Mouse (Mus musculus) CH12.LX (cell line): ENCODE measurements around the gene Etl4. TPM values are rescaled to one million over a fixed set of nuclear protein-coding genes. Genes with fewer than 3 reads are reported as not detected.

Experiments used
- DNase-seq: peaks from one replicate; pipeline ENCODE4 v3.0.0-alpha.2; 2013; ENCODE audit errors: extremely low read depth
- H3K27ac ChIP-seq: 2 replicates; pipeline ENCODE4 v1.5.1; 2012; ENCODE audit warnings: low read depth, mild to moderate bottlenecking, control low read depth, moderate library complexity; ENCODE audit not compliant: insufficient read depth
- H3K27me3 ChIP-seq: replicated peaks from 2 replicates; pipeline ENCODE3; 2012; ENCODE audit warnings: inconsistent platforms
- H3K36me3 ChIP-seq, 2 experiments: replicated peaks in 1 of 2; 2 replicates each; pipeline versions ENCODE3 to v1.6.1; 2012; ENCODE audit warnings: inconsistent platforms in 1 of 2, low read length in 1 of 2, mild to moderate bottlenecking in 1 of 2, mixed read lengths in 1 of 2, moderate library complexity in 1 of 2; ENCODE audit not compliant: control insufficient read depth in 1 of 2, insufficient read depth in 1 of 2
- H3K4me1 ChIP-seq, 2 experiments: 2 replicates each; pipeline ENCODE4 v1.6.1; 2012; ENCODE audit warnings: inconsistent platforms in 1 of 2, moderate library complexity in 1 of 2; ENCODE audit not compliant: insufficient read depth in 2 of 2, control insufficient read depth in 1 of 2
- H3K4me2 ChIP-seq: 2 replicates; pipeline ENCODE4 v1.6.1; 2012; ENCODE audit warnings: low read depth, mild to moderate bottlenecking, control low read depth; ENCODE audit not compliant: poor library complexity, insufficient read depth, severe bottlenecking
- H3K4me3 ChIP-seq, 3 experiments: fragments of 150-350 bp in 1 of 3; sonication (generic) in 1 of 3; replicated peaks in 1 of 3; 2 replicates each; pipeline versions ENCODE3 to v1.5.1; 2011 to 2012; ENCODE audit warnings: low read depth in 2 of 3, low read length in 2 of 3, mild to moderate bottlenecking in 2 of 3, moderate library complexity in 2 of 3, control low read depth in 1 of 3, improper control_type of control experiment in 1 of 3, inconsistent platforms in 1 of 3, mixed read lengths in 1 of 3; ENCODE audit not compliant: poor library complexity in 1 of 3
- H3K79me2 ChIP-seq: replicated peaks from 2 replicates; pipeline ENCODE4 v1.6.1; 2012; ENCODE audit warnings: mild to moderate bottlenecking, moderate library complexity; ENCODE audit not compliant: control insufficient read depth, poor library complexity, insufficient read depth, severe bottlenecking; ENCODE audit errors: extremely low read depth
- H3K9ac ChIP-seq: 2 replicates; pipeline ENCODE4 v1.6.1; 2012; ENCODE audit warnings: low read depth, mild to moderate bottlenecking, control low read depth, moderate library complexity; ENCODE audit not compliant: insufficient read depth
- H3K9me3 ChIP-seq: replicated peaks from 2 replicates; pipeline ENCODE3; 2012; ENCODE audit warnings: low read length, inconsistent platforms, mixed read lengths
- BHLHE40 ChIP-seq: IDR thresholded peaks from 2 replicates; pipeline ENCODE4 v1.6.1; 2011; ENCODE audit warnings: mild to moderate bottlenecking, low read depth, low read length, improper control_type of control experiment
- CHD2 ChIP-seq: IDR thresholded peaks from 2 replicates; pipeline ENCODE4 v1.6.1; 2011; ENCODE audit warnings: low read length, improper control_type of control experiment
- ELF1 ChIP-seq: IDR thresholded peaks from 2 replicates; pipeline ENCODE4 v1.6.1; 2014; ENCODE audit warnings: low read depth, mild to moderate bottlenecking, inconsistent platforms, low read length, improper control_type of control experiment
- EP300 ChIP-seq: IDR thresholded peaks from 2 replicates; pipeline ENCODE4 v1.6.1; 2011; ENCODE audit warnings: low read length, improper control_type of control experiment
- HCFC1 ChIP-seq: IDR thresholded peaks from 2 replicates; pipeline ENCODE4 v1.6.1; 2012; ENCODE audit warnings: low read depth, mild to moderate bottlenecking, inconsistent platforms, low read length, improper control_type of control experiment
- IRF4 ChIP-seq: IDR thresholded peaks from 2 replicates; pipeline ENCODE4 v1.6.1; 2014; ENCODE audit warnings: low read depth, mild to moderate bottlenecking, inconsistent platforms, low read length, improper control_type of control experiment
- JUND ChIP-seq: conservative IDR thresholded peaks from 2 replicates; pipeline ENCODE4 v1.6.1; 2011; ENCODE audit warnings: low read depth, low read length, improper control_type of control experiment
- KAT2A ChIP-seq: IDR thresholded peaks from 2 replicates; pipeline ENCODE4 v1.6.1; 2012; ENCODE audit warnings: low read length, improper control_type of control experiment, inconsistent platforms; ENCODE audit not compliant: insufficient replicate concordance
- MAFK ChIP-seq: IDR thresholded peaks from 2 replicates; pipeline ENCODE4 v1.6.1; 2011; ENCODE audit warnings: low read length, improper control_type of control experiment; ENCODE audit not compliant: insufficient replicate concordance
- MAX ChIP-seq: IDR thresholded peaks from 2 replicates; pipeline ENCODE4 v1.6.1; 2011; ENCODE audit warnings: low read length, improper control_type of control experiment
- MAZ ChIP-seq: IDR thresholded peaks from 2 replicates; pipeline ENCODE4 v1.6.1; 2012; ENCODE audit warnings: low read depth, mild to moderate bottlenecking, inconsistent platforms, low read length, improper control_type of control experiment, moderate library complexity
- MEF2A ChIP-seq: IDR thresholded peaks from 2 replicates; pipeline ENCODE4 v1.6.1; 2014; ENCODE audit warnings: low read depth, mild to moderate bottlenecking, inconsistent platforms, low read length, improper control_type of control experiment, borderline replicate concordance
- MXI1 ChIP-seq: IDR thresholded peaks from 2 replicates; pipeline ENCODE4 v1.6.1; 2011; ENCODE audit warnings: mild to moderate bottlenecking, low read depth, low read length, improper control_type of control experiment
- NELFE ChIP-seq: IDR thresholded peaks from 2 replicates; pipeline ENCODE4 v1.6.1; 2011; ENCODE audit warnings: low read depth, low read length, improper control_type of control experiment
- NRF1 ChIP-seq: IDR thresholded peaks from 2 replicates; pipeline ENCODE4 v1.6.1; 2014; ENCODE audit warnings: low read depth, mild to moderate bottlenecking, inconsistent platforms, low read length, improper control_type of control experiment, moderate library complexity
- PAX5 ChIP-seq: IDR thresholded peaks from 2 replicates; pipeline ENCODE4 v1.6.1; 2012; ENCODE audit warnings: low read length, inconsistent platforms, mixed read lengths
- RCOR1 ChIP-seq: conservative IDR thresholded peaks from 2 replicates; pipeline ENCODE4 v1.6.1; 2012; ENCODE audit warnings: low read depth, mild to moderate bottlenecking, inconsistent platforms, low read length, improper control_type of control experiment
- SIN3A ChIP-seq: IDR thresholded peaks from 2 replicates; pipeline ENCODE4 v1.6.1; 2012; ENCODE audit warnings: low read length, improper control_type of control experiment, inconsistent platforms
- TBP ChIP-seq: conservative IDR thresholded peaks from 2 replicates; pipeline ENCODE4 v1.6.1; 2011; ENCODE audit warnings: low read depth, low read length, improper control_type of control experiment
- TCF12 ChIP-seq: IDR thresholded peaks from 2 replicates; pipeline ENCODE4 v1.6.1; 2014; ENCODE audit warnings: low read depth, mild to moderate bottlenecking, inconsistent platforms, low read length, improper control_type of control experiment
- UBTF ChIP-seq: IDR thresholded peaks from 2 replicates; pipeline ENCODE4 v1.6.1; 2012; ENCODE audit warnings: low read depth, mild to moderate bottlenecking, inconsistent platforms, low read length, improper control_type of control experiment, moderate library complexity
- USF1 ChIP-seq: IDR thresholded peaks from 2 replicates; pipeline ENCODE4 v1.6.1; 2014; ENCODE audit warnings: low read depth, mild to moderate bottlenecking, inconsistent platforms, low read length, improper control_type of control experiment
- ZC3H11A ChIP-seq: IDR thresholded peaks from 2 replicates; pipeline ENCODE4 v1.6.1; 2012; ENCODE audit warnings: low read depth, mild to moderate bottlenecking, inconsistent platforms, low read length, improper control_type of control experiment
- ZNF384 ChIP-seq: IDR thresholded peaks from 2 replicates; pipeline ENCODE4 v1.6.1; 2012; ENCODE audit warnings: low read depth, low read length, improper control_type of control experiment, inconsistent platforms
- dilution Hi-C: fragments of 300-500 bp; cut with MboI; formaldehyde crosslinking; loops from 2 replicates; pipeline ENCODE4 v1.14.3; 2020; ENCODE audit warnings: low sequenced_read_pairs; ENCODE audit not compliant: extremely low pct_unique_long_range_greater_than_20kb, extremely low pct_ligation_motif_present
- in situ Hi-C: fragments of 300-500 bp; cut with MboI; formaldehyde crosslinking; loops from 3 replicates; pipeline ENCODE4 v1.14.3; 2019; ENCODE audit warnings: low sequenced_read_pairs, low pct_ligation_motif_present, low pct_unique_long_range_greater_than_20kb, mixed read lengths
- polyA plus RNA-seq: library from polyadenylated mRNA; unstranded; fragments of >175 nt; gene quantifications from 2 replicates; pipeline ENCODE4 v1.2.1, GENCODE M21; 2012; ENCODE audit warnings: low read depth; ENCODE audit not compliant: insufficient read length
- total RNA-seq, 2 experiments: library from RNA; depleted of rRNA; stranded (reverse); fragments of 300-350 nt in 1 of 2; fragments of >200 nt in 1 of 2; gene quantifications; 2 replicates each; pipeline ENCODE4 v1.2.3; 2012 to 2014

The Etl4 gene
- total and polyA plus RNA-seq, 3 experiments, result 7.2 to 18.6 (median 11.7) TPM

- TF ChIP-seq TBP (no peak), TCF12 (no peak), PAX5 (no peak), HCFC1 (no peak), UBTF (no peak), BHLHE40 (no peak), USF1 (no peak), MAFK (no peak), MEF2A (no peak)
- Histone ChIP-seq H3K4me2 (no peak overlapping the region), H3K9me3 (no peaks in the 10 kb centered on the region), H3K79me2 (no peaks in the 10 kb centered on the region; the same call in 1 of the 2 replicates), H3K4me1 (peaks cover 15 to 34% of the 10 kb centered on the region in 2 experiments; a peak in 3 of 4 replicates), H3K9ac (no peak overlapping the region), H3K27me3 (no peaks in the 10 kb centered on the region), H3K4me3 (no peak overlapping the region), H3K36me3 (peaks cover 0 to 8% of the 10 kb centered on the region in 2 experiments), H3K27ac (no peak overlapping the region)
- dilution Hi-C loops, result no loop called here
- in situ Hi-C loops, result no loop called here
- no peak for DNase-seq
Observed at GRCm38 (mm10) chr2:20597193-20597592, 687.6 kb downstream of the Etl4 start.

GRCm38 (mm10) chr2:20602656-20603055 lies 693.1 kb downstream of the Etl4 start:
- in situ Hi-C loops, result no loop called here
- Histone ChIP-seq H3K4me3 (no peak overlapping the region), H3K4me2 (0 out of 2 replicates have a peak overlapping the region, but pooled peaks have one; percentile 57), H3K36me3 (peaks cover 0 to 9% of the 10 kb centered on the region in 2 experiments), H3K4me1 (peaks cover 9 to 18% of the 10 kb centered on the region in 2 experiments), H3K9me3 (no peaks in the 10 kb centered on the region), H3K79me2 (no peaks in the 10 kb centered on the region; the same call in 1 of the 2 replicates), H3K27ac (no peak overlapping the region), H3K27me3 (no peaks in the 10 kb centered on the region), H3K9ac (no peak overlapping the region)
- DNase-seq, result no peak
- TF ChIP-seq NRF1 (no peak), IRF4 (no peak), RCOR1 (no peak), ELF1 (no peak), JUND (no peak), MAZ (no peak), MXI1 (no peak), EP300 (no peak), MAX (no peak), ZC3H11A (no peak), USF1 (no peak), SIN3A (no peak), KAT2A (no peak), NELFE (no peak), HCFC1 (no peak), ZNF384 (no peak), PAX5 (no peak), CHD2 (no peak)
- dilution Hi-C loops, result no loop called here
